Mouse (Mus musculus): Measurements from ENCODE around the gene Limch1. TPM values are rescaled to one million over a fixed set of nuclear protein-coding genes. Genes with fewer than 3 reads are reported as not detected.

Gene Limch1
- polyA plus RNA-seq, 3 experiments from 2014 or later = 0.45 TPM; not detected in 2

DNA sequence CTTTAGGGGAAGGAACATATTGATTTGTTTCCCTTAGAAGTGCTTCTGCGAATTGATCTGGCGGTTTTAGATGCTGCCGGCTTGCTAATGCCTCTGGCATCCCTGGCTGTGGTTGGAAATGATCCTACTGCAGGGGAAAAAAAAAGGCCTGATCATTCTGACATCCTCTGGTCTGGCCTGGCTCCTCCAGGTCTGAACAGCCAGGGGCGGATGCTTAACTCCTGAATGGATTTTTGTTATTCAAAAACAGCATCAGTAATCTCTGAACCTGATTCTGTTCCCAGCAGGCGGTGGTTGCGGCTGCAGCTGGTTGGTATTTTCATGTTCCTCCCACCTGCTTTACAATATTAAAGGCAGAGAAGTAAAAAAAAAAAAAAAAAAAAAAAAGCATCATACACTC, 337.5 kb downstream of the Limch1 start:
- ATAC-seq = no peak

DNA sequence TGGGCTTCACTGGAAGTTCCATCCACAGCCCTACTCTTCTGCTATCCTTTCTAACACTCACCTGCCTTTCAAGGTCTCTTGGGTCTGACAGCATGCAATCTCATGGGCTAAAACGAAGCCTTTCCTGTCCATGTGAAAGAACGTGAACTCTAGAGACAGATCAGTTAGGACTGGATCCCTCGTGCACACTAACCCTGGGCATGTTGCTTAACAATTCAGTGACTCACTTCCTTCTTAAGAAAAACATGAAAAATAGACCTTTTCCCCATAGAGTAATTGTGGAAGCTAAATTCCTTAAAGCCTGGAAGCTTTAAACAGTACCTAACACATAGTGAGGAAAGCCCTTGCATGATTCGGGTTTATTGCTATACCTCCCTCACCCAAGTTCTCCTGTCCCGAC, 345.2 kb downstream of the Limch1 start:
- no peak for ATAC-seq

DNA sequence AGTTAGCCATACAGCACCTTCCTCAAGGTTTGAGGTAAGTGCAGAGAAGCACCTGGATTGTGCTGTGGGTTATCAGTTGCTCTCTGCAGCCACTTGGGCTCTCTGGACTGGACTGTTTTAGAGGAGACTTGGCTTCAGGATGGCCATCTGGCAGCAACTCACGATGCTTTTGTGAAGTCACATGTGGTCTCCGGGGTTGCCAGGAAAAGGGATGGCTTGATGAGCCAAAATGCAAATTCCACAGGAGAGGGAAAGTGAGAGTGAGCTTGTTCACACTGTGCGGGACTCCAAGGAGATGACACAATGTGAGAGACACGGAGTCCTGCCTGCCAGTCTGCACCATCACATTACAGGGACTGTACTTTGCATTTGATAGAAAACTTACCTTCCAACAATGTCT, 346.1 kb downstream of the Limch1 start:
- no peak for ATAC-seq

DNA sequence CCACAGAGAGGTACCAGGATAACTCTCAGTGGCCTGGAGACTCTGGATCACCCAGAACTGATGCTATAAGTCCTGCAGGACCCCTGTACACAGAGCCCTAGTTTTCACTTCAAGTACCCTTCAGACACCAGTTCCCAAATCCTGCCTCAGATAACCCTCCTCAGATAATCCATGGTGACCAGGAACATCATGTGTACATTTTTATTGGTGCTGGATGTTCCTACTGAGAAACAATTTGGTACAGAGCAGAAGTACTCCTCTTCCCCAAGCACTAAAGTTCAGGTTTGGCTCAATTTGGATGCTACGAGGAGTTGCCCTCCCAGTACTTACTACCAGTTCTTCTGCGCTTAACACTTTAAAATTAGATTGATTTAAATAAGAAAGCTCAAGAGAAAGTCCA, 348.4 kb downstream of the Limch1 start:
- no peak for ATAC-seq

DNA sequence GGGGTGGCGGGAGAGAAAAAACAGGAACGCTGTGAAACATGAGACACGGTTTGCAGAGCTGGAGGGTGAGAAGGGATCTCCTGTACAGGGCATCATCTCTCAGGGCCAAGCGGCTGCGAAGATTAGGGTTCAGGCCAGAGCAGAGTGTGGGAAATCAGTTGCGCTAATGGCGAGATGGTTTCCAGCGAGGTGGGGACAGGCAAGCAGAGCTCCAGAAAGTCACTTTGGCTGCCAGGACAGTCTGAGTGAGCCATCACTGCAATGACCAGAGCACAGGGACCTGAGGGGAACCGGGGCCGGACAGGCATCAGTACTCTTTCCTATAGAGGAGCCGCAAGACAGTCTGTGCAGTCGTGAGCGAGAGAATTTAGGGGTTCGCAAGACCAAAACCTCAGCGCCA, 349.5 kb downstream of the Limch1 start:
- ATAC-seq = no peak

DNA sequence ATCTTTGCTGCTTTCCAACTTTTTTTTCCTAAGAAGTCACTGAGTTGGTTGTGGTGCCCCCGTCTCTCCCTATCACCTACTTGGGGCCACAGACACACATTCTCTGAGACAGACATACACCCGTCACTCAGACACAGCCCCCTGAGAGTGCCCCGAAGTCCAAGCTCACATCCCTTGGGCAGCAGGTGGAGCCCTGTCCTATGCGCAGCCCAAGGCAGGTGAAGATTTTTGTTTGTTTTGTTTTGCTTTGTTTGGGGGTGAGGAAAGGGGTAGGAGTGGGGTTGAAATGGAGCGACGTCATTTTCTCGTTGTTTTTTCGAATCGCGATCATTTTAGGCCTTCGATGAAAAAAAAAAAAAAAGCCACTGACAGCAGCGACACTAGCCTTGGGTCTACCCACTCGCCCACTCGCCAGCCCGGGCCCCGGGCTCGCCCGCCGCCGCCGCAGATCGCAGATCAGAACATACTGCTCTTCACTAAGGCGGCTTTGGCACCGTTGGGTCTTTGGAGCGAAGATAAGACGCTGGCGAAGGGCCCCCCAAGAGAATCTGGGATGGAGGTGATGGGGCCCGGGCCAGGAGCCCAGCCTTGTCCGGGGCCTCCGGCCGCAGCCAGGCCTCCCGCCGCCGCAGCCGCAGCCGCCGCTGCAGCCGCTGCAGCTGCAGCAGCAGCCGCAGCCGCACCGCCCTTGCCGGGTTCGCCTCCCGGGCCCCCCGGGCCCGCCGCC, 350.2 kb downstream of the Limch1 start:
- ATAC-seq = no peak

DNA sequence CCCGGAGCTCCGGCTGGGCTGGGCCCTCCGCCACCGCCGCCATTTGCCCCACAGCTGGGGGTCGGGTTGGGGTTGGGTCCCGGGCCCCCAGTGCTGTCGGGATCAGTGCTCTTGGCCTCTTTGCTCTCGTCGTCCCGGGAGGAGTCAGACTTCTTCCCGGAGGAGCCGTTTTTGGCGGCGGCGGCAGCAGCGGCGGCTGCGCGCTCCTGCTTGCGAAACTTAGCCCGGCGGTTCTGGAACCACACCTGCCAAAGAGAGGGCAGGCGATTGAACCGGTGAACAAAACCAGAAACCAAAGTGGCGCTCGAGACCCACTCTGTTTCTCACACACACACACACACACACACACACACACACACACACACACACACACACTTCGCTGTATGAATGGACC, 350.7 kb downstream of the Limch1 start:
- no peak for ATAC-seq

DNA sequence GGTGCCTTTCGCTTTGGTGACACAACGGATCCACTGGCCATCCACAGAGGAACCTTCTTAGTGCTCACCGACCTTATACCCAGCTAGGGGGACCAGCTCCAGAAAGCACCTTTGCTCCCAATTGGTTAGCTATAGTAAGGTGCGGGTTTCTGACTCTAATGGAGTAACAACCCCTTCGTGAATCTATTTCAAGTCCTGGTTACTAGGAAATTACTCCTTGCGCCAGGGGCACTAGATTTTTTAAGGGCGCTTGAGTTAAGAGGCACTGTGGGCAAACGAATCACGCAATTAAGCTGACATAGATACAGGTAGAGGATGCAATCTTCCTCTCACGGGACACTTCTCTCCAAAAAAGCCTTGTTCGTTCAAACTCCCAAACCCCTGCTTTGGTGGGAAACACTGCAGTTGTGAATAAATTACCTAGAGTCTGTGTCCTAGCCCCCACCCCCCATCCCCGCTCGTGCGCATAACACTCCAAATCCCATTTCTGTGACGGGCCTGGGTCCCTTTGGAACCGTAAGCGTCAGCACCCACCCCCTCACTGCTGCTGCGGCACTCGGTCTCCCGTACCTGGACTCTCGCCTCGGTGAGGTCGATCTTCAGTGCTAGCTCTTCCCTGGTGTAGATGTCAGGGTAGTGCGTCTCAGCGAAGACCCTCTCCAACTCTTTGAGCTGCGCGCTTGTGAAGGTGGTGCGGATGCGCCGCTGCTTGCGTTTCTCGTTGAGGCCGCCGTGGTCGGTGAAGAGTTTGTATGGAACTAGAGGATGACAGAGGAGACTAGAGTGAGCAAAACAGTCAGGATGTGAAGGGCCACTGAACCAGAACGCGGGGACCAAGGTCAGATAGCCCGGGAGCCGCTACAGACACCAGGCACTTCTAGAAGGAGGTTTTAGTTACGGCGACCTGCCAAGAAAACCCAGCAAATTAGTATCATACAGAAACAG, 351.8 kb downstream of the Limch1 start:
- no peak for ATAC-seq

DNA sequence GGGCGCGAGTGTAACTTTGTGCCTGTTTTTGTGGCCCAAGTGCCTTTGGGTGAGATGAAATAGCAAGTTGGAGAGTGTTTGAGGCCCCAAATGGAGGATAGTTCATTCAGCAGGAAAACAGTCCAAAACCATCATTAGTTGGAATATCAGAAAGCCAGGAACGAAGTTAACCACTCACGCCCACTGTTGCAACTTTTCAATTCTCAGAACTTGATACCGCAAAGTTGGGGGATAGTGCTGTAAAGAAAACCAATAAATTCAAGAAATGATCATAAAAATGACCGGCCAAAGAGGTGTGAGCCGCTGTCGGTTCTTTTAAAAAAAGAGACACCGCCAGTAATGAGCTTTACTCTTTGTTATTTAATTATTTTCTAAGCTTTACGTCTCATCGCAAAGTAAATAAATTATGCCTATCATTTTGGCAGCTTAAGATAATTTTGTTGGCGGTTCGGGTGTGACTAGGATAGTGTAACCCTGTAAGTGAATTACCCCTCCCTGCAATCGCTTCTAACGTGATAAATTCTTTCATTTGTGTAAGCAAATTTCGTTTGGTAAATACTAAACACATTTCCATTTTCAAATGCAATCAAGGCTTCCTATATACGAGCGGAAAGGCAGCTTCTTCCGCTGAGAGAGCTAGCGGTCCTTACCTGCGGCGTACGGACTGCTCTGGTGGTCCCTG, 352.6 kb downstream of the Limch1 start:
- ATAC-seq = no peak

DNA sequence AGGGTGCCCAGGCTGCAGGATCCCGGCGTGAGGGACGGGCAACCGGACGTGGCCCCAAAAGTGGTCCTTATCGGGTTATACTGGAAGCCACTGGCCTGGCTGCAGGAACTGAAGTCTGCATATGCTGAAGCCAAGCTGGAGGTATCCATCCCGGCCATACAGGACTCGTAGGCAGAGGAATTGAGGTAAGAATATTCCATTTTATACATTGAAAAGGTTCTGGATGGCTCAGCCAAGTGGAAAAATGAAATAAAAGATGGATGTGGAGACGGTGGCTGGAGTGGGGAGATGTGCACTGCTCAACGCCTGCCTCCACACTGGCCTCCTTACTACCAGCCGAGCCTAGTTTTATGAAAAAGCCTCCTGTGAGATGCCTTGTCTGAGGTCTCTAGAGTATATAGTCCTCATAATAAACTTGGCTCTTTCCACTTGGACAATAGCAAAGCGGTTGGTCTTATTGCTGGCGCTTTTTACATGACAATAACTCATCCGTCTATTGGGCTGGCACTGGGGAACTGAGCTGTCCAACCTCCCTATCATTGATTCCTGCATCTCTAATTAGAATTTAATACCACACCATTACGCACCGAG, 353.2 kb downstream of the Limch1 start, which contains the start of gene Phox2b:
TSS of gene Phox2b (minus strand) at position 569 of the 591 bp plus-strand sequence.
- ATAC-seq = no peak

DNA sequence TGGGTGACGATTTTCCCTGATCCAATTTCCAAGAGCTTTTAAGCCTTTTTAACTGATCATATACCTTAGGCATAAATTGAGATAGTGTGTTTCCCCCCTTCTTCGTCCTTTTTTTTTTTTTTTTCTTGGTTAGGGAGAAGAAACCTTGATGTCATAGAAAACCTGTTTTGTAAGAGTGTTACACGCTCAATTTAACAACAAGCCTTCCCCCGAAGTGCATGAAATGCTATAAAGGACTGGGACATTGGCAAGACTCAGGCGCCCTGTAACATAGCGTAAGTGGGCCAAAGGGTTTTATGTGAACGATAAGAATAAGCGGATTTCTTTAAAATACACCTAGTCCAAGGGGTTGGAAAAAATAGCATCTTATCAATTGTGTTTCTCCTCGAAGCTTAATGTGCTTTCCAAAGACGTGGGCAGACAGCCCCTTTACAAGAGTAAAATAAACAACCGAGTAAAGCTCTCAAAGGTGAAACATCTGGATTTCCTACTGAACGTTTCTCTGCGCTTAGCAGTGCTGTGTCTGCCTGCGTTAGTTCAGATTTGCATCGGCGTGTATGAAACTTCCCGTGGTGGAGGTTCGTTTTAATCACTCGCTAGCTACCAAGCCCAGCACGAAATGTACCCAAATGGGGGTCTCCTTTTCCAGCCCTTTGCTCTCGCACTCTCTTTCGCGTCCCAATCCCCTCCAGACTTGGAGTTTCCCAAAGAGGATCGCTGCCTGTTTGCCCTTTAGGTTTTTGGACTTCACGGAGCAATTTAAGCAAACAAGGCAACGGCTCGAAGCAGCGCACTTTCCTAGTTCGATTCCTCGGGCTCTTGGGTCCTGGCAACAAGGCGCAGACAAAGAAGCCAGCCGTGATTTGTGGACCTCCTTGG, 354.0 kb downstream of the Limch1 start:
- ATAC-seq = no peak

DNA sequence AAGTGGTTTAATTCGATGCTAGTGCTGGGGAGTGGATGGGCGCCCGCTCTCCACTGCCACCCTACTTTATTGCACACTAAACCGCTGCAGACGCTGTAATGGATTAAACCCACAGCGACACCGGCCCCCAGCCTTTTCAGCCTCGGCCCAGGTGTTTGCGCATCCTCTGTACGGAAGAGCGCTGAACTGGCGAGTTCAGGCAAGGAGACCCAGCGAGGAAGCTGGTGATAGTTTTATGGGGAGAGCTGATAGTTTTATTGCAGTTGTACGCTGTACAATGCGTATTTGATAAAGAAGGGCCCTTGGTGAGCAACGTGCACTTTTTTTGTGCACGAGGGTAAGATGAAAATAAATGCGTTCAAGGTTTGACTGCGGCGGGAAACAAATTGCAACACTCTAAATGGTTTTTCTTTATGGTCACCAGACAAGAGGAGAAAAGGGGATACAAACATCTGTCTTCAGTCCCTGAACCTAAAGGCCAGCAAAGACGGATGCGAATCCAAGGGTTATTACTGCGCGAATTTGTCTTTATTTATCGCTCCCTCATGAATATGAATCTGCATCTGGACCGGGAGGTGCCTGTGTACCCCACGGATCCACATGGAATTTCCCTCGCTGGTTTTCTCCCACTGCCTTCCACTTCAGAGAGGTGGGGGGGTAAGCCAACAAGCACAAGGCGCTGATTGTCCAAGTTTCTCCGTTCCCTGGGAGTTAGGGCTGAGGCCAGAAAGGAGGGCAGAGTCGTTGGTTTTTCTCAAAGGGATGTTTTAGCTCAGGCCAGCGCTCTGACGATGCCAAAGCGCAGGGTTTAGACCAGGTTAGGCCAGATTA, 355.2 kb downstream of the Limch1 start:
- no peak for ATAC-seq

DNA sequence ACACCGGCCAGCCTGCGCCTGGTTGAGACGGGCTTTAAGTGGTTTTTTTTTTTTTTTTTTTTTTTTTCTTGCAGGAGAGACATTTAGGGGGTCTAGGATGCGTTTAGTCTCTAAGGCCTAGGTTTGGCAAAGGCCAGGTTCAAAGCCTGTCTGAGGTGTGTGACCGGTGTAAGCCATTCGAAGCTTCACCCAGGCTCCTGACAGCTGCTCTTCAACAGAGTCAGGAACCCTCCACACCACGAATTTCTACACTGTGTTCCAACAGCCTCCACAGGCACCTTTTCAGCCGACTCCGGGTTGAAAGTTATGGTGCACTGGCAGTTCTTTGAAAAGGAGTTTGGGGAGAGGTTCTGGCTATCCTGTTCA, 355.8 kb downstream of the Limch1 start:
- no peak for ATAC-seq

DNA sequence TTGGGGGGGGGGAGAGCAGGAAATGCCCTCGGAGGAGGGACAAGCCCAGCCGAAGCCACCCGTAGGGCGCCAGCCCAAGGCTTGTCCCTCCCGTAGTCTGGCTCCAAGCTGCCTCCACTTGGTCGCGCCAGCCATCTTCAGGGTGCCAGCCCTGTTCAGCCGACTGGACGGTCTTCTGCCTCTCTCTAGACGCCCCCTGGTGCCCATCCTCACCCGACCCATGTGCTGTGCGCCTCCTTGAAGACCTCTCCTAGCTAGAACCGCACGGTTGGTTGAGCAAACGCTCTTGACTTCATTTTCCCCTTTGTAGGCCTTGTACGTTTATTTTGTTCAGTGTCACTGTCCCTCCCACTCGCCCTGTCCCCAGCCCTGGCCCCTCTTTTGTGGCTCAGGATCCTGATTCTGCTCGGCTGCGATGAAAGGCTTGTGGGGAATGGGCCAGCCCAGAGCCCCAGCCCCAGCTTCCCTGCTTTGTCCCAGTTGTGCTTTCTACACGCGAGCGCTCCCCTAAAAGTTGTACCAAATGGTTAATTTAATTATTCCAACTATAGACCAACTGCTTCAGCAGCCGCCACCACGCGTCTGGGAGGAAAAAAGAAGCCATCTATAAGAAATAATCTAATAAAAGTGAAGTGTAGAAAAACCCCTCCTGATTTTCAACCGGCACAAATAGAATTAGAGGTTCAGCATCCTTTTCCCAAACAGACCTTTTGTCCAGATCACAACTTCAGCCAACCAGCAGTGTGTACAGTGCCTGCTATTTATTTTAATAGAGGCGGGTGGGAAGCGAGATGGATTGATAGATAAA, 356.4 kb downstream of the Limch1 start:
- ATAC-seq = no peak

DNA sequence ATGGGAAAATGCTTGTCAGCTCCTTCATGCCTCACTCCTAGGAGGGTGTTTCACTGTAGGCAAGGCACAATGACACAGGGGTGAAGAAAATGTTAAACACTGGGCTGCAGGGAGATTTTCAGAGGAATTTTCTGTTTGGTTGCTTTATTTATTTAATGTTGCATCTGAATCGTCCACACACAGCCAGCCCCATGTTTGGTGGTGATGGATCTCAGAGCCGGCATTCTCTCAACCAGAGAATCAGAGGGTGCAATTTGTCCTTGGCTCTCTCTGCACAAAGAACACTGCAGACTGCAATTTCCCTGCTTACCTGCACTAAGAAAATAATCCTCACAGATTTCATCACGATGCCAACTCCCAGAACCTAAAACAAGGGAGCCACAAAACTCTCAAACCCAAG, 357.4 kb downstream of the Limch1 start:
- ATAC-seq = no peak

DNA sequence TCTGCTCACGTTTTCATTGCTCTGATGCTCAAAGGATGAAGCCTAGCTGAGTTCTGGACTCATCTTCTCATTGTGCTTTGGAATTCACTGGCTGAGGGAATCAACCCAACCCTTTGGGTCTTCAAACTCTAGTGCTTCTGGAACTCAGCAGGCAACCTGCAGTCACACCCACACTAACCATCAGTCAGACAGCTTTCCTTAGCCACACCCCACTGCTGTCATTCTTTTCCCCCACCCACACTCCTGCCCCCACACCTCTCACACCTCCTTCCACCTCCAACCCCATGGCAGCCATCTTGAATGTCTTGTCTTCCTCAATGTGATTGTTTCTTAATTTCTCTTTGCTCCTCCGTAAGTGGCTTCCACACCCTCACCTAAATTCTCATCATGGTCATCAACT, 360.6 kb downstream of the Limch1 start:
- ATAC-seq = no peak

All from inflammation-experienced regulatory T-cells, adult 6 months (primary cell).